Comparison of ENCODE assay signal across 7 mouse cellular contexts in the genomic region with DNA sequence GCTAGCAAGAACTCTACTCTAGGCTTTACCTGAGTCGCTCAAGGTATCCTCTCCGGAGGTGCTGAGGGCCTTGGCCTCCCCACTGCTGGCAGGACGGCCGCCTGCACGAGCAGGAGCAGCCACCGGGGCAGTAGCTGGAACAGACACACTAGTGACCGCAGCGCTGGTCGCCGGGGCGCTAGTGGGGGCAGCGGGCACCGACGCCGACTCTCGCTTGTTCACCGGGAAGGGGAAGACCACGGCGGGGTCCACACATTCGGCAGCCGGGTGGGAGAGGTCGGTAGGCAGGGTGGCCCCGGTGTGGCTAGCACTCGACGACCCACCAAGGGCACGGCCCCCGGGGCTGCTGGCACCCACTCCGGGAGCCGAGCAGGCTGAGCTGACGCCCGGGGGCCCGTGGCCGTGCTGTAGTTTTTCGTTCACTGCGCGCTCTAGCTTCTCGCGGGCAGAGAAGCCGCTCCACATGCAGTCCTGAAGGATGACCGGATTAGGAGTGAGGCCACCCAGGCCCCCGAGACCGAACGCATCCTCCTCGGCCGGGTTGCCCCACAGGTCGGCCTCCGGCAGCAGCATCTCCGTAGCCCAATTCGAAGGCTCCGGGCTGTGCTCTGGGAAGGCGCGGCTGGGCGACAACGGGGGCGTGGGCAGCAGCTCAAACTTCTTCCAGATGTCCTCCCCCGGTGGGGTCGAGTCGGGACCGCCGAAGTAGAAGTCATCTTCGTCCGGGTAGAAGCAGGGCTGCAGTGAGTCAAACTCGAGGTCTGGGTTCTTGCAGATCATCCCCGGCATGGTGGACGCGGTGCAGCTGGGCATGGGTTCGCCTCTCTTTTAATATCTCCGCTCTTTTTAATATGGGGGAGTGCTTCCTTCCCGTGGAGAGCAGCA. TPM values are rescaled to one million over a fixed set of nuclear protein-coding genes. Genes with fewer than 3 reads are reported as not detected.
A peak's percentile ranks its signal among the peaks of the same experiment; 100 is the strongest.
DNase-seq lines count a peak whose midpoint lies in the region; ATAC-seq and TF ChIP-seq lines count a peak whose summit lies in the region.

No protein-coding gene starts in this region.

- no peaks in the 10 kb centered on the region for H3K27me3 ChIP-seq in hindbrain, postnatal 0 days (ENCODE audit: insufficient read depth, low read length)
- no peaks in the 10 kb centered on the region for H3K27me3 ChIP-seq in limb, embryonic 10.5 days (ENCODE audit: low read depth, poor library complexity, severe bottlenecking)
- H3K27me3 ChIP-seq in midbrain, postnatal 0 days (ENCODE audit: insufficient read depth, low read length), result no peaks in the 10 kb centered on the region

- H3K27ac ChIP-seq in brown adipose tissue, adult 24 weeks (replicated peaks; ENCODE audit: low read depth, low read length), result no peak overlapping the region
- H3K27ac ChIP-seq in hindbrain, postnatal 0 days, result peak overlapping the region; percentile 92
- peak overlapping the region; percentile 96 for H3K27ac ChIP-seq in limb, embryonic 10.5 days
- peak overlapping the region; percentile 87 for H3K27ac ChIP-seq in midbrain, postnatal 0 days (ENCODE audit: low read depth, low read length)

- peak overlapping the region; percentile 92 for H3K4me2 ChIP-seq in hindbrain, postnatal 0 days (ENCODE audit: low read depth, low read length)
- peak overlapping the region; percentile 95 for H3K4me2 ChIP-seq in midbrain, postnatal 0 days (ENCODE audit: low read depth, low read length, poor library complexity, severe bottlenecking)

- no peak for TF ChIP-seq CTCF in hindbrain, postnatal 0 days (IDR thresholded peaks at IDR 0.05; ENCODE audit: low read depth)
- TF ChIP-seq CTCF in midbrain, postnatal 0 days (IDR thresholded peaks at IDR 0.05), result no peak

- H3K4me3 ChIP-seq in brown adipose tissue, adult 24 weeks (ENCODE audit: insufficient read depth, low read depth, low read length), result peak overlapping the region; percentile 65
- peak overlapping the region; percentile 87 for H3K4me3 ChIP-seq in hindbrain, postnatal 0 days (ENCODE audit: low read length)
- H3K4me3 ChIP-seq in limb, embryonic 10.5 days, result peak overlapping the region; percentile 82
- peak overlapping the region; percentile 76 for H3K4me3 ChIP-seq in midbrain, postnatal 0 days (ENCODE audit: low read depth, low read length)

- H3K9me3 ChIP-seq in hindbrain, postnatal 0 days (ENCODE audit: low read length), result no peaks in the 10 kb centered on the region
- H3K9me3 ChIP-seq in limb, embryonic 10.5 days (replicated peaks), result no peaks in the 10 kb centered on the region
- no peaks in the 10 kb centered on the region for H3K9me3 ChIP-seq in midbrain, postnatal 0 days (ENCODE audit: low read length)

- H3K36me3 ChIP-seq in hindbrain, postnatal 0 days (ENCODE audit: insufficient read depth, low read length), result peaks cover 14% of the 10 kb centered on the region; the same call in 1 of the 2 replicates
- H3K36me3 ChIP-seq in limb, embryonic 10.5 days, result peaks cover 55% of the 10 kb centered on the region
- H3K36me3 ChIP-seq in midbrain, postnatal 0 days (ENCODE audit: insufficient read depth, low read length), result peaks cover 14% of the 10 kb centered on the region

- peaks cover 9% of the 10 kb centered on the region; the same call in 1 of the 2 replicates for H3K4me1 ChIP-seq in brown adipose tissue, adult 24 weeks (ENCODE audit: control insufficient read depth, insufficient read depth, insufficient read length, low read length)
- no peaks in the 10 kb centered on the region for H3K4me1 ChIP-seq in hindbrain, postnatal 0 days (ENCODE audit: insufficient read depth, low read length)
- H3K4me1 ChIP-seq in limb, embryonic 10.5 days, result peaks cover 35% of the 10 kb centered on the region
- H3K4me1 ChIP-seq in midbrain, postnatal 0 days (ENCODE audit: insufficient read depth, low read length), result no peaks in the 10 kb centered on the region

- under 1% methylated on average over 69 of the region's 69 CpGs for WGBS in hindbrain, postnatal 0 days
- under 1% methylated on average over 69 of the region's 69 CpGs for WGBS in limb, embryonic 10.5 days
- WGBS in midbrain, postnatal 0 days, result under 1% methylated on average over 68 of the region's 69 CpGs

- no peak for ATAC-seq in hindbrain, postnatal 0 days
- no peak for ATAC-seq in midbrain, postnatal 0 days (ENCODE audit: low FRiP score)

- peak; percentile 24 to 32 for DNase-seq in adrenal gland, adult 18-20 months (ENCODE audit: low spot score in 2 of 2)
- DNase-seq in frontal cortex, postnatal 36 days (ENCODE audit: low spot score in 2 of 2), result peak; percentile 26
- peak; percentile 44 for DNase-seq in hindbrain, postnatal 0 days (ENCODE audit: low spot score)
- DNase-seq in limb, embryonic 10.5 days (ENCODE audit: low spot score), result peak; percentile 75
- DNase-seq in midbrain, postnatal 0 days (ENCODE audit: low spot score), result no peak
- peak; percentile 22 for DNase-seq in thymus, postnatal 0 days (ENCODE audit: low spot score)

- peak overlapping the region; percentile 93 for H3K9ac ChIP-seq in hindbrain, postnatal 0 days (replicated peaks; ENCODE audit: low read length)
- peak overlapping the region; percentile 89 for H3K9ac ChIP-seq in midbrain, postnatal 0 days (replicated peaks; ENCODE audit: low read length, poor library complexity, severe bottlenecking)

RNA-seq across cellular contexts. Expression of a gene that starts 1.9 kb away (rescaled TPM):
- total RNA-seq in adrenal gland, adult 18-20 months (2021), result 1 to 10 TPM; 7.1 to 7.4 TPM
- polyA plus RNA-seq in brown adipose tissue, adult 24 weeks (2012; ENCODE audit: insufficient read depth, insufficient read length, missing spikeins), result not detected in 2 replicates
- total RNA-seq in hindbrain, postnatal 0 days (2014; rRNA removed), result 51.2 and 55.9 TPM in 2 replicates
- polyA plus RNA-seq in hindbrain, postnatal 0 days (2015; fragmentation: Nextera tagmentation; extraction: Ambion mirVana), result 40.0 and 44.1 TPM in 2 replicates
- polyA plus RNA-seq in limb, embryonic 10.5 days (2016; fragmentation: Nextera tagmentation; extraction: Ambion mirVana), result 153 and 241 TPM in 2 replicates
- total RNA-seq in midbrain, postnatal 0 days (2014; rRNA removed), result 34.9 and 45.1 TPM in 2 replicates
- polyA plus RNA-seq in midbrain, postnatal 0 days (2015; fragmentation: Nextera tagmentation; extraction: Ambion mirVana), result 24.8 and 25.4 TPM in 2 replicates
- polyA plus RNA-seq in thymus, postnatal 0 days (2015; fragmentation: Nextera tagmentation; extraction: Ambion mirVana), result 10.4 TPM in 2 replicates

Comparison
In these comparisons a context has a peak if more than half of its experiments do, and no peak if none do; other contexts are left out.
1. RNA of a gene that starts 1.9 kb away (polyA plus RNA-seq): 153 to 241 TPM in limb, embryonic 10.5 days, 40.0 to 44.1 TPM in hindbrain, postnatal 0 days, 24.8 to 25.4 TPM in midbrain, postnatal 0 days and 10.4 TPM in thymus, postnatal 0 days; not detected in brown adipose tissue, adult 24 weeks; every median in the first group is over 10 times any median in the second.
2. Peak in every context shown above with its lines, with median percentiles within 50 percentile points of each other: H3K4me3 ChIP-seq.